Mouse (Mus musculus): ENCODE data around the gene Ace3. TPM values are rescaled to one million over a fixed set of nuclear protein-coding genes. Genes with fewer than 3 reads are reported as not detected.

The Ace3 gene
- 19.8 TPM for polyA plus RNA-seq (2014; fragmentation: Illumina TruSeq; extraction: RNeasy Lipid Tissue Mini Kit (QIAGEN cat#74804); ENCODE audit: low read depth, low replicate concordance)

DNA sequence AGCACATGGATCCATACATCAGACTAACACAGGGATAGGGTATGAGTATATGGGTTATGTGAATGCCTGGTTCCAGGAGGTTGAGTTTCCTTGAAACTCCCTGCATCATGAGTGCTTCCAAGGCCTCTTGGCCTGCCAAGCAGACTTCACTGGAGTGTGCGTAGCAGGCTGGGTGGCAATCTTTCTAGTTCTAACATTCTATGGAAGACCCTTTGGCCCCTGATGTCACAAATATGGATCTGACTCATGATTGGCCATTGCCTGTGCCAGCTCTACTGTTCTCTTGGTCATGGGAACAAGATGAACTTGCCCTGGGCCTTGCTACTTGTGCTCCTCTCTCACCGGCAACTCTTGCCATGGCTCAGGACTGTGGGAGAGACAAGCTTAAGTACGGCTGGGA is at the start of gene Ace3:
TSS of gene Ace3 (plus strand) at position 301 of the 400 bp plus-strand sequence.

GRCm38 (mm10) chr11:105952911-105953386 is 41.5 kb upstream of the Ace3 start, which contains the start of gene Cyb561:
Gene Cyb561 (minus strand): TSS chr11:105953336.

DNA sequence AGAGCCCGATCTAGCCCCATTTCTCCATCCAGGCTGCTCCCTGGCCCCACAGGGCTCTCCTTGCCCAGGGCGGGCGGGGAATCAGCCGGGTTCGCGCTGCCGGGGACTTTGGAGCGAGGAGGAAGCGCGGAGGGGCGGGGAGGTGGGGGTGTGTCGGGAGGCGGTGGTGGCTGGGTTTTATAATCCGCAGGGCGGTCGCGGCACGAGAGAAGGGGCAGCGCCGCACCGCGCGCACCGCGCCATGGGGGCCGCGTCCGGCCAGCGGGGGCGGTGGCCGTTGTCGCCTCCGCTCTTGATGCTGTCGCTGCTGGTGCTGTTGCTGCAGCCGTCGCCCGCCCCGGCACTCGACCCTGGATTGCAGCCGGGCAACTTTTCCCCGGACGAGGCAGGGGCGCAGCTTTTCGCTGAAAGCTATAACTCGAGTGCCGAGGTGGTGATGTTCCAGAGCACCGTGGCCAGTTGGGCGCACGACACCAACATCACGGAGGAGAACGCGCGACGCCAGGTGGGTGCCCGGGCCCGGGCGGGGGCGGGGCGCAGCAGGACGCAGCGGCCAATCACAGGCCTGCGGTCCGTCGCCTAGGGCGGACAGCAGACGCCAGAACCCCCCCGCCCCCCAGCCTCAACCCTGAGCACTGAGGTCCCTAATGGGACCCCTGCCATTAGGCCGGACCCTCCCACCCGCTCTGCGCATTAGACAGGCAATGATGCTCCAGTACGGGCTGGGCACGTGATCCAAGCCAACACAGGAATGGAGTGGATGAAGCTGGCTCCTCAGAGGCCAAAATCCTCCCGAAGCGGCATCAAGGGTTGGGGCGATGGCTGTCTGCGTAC is 26.5 kb upstream of the Ace3 start, which contains the start of gene Ace:
TSS of gene Ace (plus strand) at position 205 of the 834 bp plus-strand sequence.

DNA sequence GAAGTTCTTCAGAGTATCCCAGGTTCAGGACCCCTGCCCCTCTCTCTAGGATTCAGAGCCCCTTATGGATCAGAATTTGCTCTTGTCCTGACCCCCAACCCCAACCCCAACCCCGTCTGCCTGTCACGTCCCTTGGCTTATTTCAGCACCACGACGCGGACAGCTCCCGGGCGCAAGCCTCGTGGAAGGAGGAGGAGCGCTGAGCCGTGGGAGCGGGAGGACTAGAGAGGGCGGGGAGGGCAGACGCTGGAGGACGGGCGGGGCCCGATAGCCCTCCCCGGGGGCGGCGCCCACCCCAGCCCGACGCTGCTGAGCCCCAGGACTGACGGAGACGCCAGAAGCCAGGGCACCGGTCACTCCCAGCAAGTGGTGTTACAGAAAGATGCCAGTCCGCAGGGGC is 13.3 kb downstream of the Ace3 start, which contains the start of gene Kcnh6:
TSS of gene Kcnh6 (plus strand) at position 304 of the 400 bp plus-strand sequence.

GRCm38 (mm10) chr11:106036548-106037417 is 42.3 kb downstream of the Ace3 start, which contains the start of gene Dcaf7:
Gene Dcaf7 (plus strand): TSS chr11:106036872.

Other genes with a start within 250 kb of the Ace3 start
- 5.1 TPM for gene Cyb561, start 41.3 kb upstream of the Ace3 start, polyA plus RNA-seq (2014; fragmentation: Illumina TruSeq; extraction: RNeasy Lipid Tissue Mini Kit (QIAGEN cat#74804); ENCODE audit: low read depth, low replicate concordance)
- 208 TPM for gene Ace, start 26.7 kb upstream of the Ace3 start, polyA plus RNA-seq (2014; fragmentation: Illumina TruSeq; extraction: RNeasy Lipid Tissue Mini Kit (QIAGEN cat#74804); ENCODE audit: low read depth, low replicate concordance)
- gene Kcnh6, start 13.4 kb downstream of the Ace3 start, polyA plus RNA-seq (2014; fragmentation: Illumina TruSeq; extraction: RNeasy Lipid Tissue Mini Kit (QIAGEN cat#74804); ENCODE audit: low read depth, low replicate concordance): not detected
- gene Dcaf7, start 42.2 kb downstream of the Ace3 start, polyA plus RNA-seq (2014; fragmentation: Illumina TruSeq; extraction: RNeasy Lipid Tissue Mini Kit (QIAGEN cat#74804); ENCODE audit: low read depth, low replicate concordance): 26.9 TPM
- gene Taco1, start 71.4 kb downstream of the Ace3 start, polyA plus RNA-seq (2014; fragmentation: Illumina TruSeq; extraction: RNeasy Lipid Tissue Mini Kit (QIAGEN cat#74804); ENCODE audit: low read depth, low replicate concordance): 2.2 TPM
- 4.4 TPM for gene Map3k3, start 89.9 kb downstream of the Ace3 start, polyA plus RNA-seq (2014; fragmentation: Illumina TruSeq; extraction: RNeasy Lipid Tissue Mini Kit (QIAGEN cat#74804); ENCODE audit: low read depth, low replicate concordance)
- gene Gm10840, start 166.2 kb downstream of the Ace3 start, polyA plus RNA-seq (2014; fragmentation: Illumina TruSeq; extraction: RNeasy Lipid Tissue Mini Kit (QIAGEN cat#74804); ENCODE audit: low read depth, low replicate concordance): 1.4 TPM
- 106 TPM for gene Limd2, start 166.2 kb downstream of the Ace3 start, polyA plus RNA-seq (2014; fragmentation: Illumina TruSeq; extraction: RNeasy Lipid Tissue Mini Kit (QIAGEN cat#74804); ENCODE audit: low read depth, low replicate concordance)
- 72.2 TPM for gene Strada, start 207.5 kb downstream of the Ace3 start, polyA plus RNA-seq (2014; fragmentation: Illumina TruSeq; extraction: RNeasy Lipid Tissue Mini Kit (QIAGEN cat#74804); ENCODE audit: low read depth, low replicate concordance)
- gene Ccdc47, start 221.7 kb downstream of the Ace3 start, polyA plus RNA-seq (2014; fragmentation: Illumina TruSeq; extraction: RNeasy Lipid Tissue Mini Kit (QIAGEN cat#74804); ENCODE audit: low read depth, low replicate concordance): 42.5 TPM
- 47.3 TPM for gene Ddx42, start 222.3 kb downstream of the Ace3 start, polyA plus RNA-seq (2014; fragmentation: Illumina TruSeq; extraction: RNeasy Lipid Tissue Mini Kit (QIAGEN cat#74804); ENCODE audit: low read depth, low replicate concordance)

Data from testis, adult 10 weeks (tissue).